In genomic region chr11:113773191-113773590, GRCm38 (mm10) we compare ENCODE assay signal across 24 mouse cellular contexts. TPM values are rescaled to one million over a fixed set of nuclear protein-coding genes. Genes with fewer than 3 reads are reported as not detected.
DNase-seq lines count a peak whose midpoint lies in the region; ATAC-seq lines count a peak whose summit lies in the region.
"Had no signal": no experiment of that assay in that cellular context is flagged by ENCODE, and none has a peak within 500 bp of the region (broad histone marks: within the 10 kb centered on the region; RNA-seq: fewer than 3 reads in every experiment).

No protein-coding gene starts in this region.

- ATAC-seq in liver, embryonic 12.5 days, result no peak
- ATAC-seq: CD4-positive, CD25-positive, alpha-beta regulatory T cell, adult 4 months; forebrain, embryonic 14.5 days; forebrain, embryonic 16.5 days; Patski had no signal

- H3K4me3 ChIP-seq in liver, embryonic 12.5 days, result no peak overlapping the region
- H3K4me3 ChIP-seq: embryonic facial prominence, embryonic 13.5 days; embryonic facial prominence, embryonic 15.5 days; erythroblast, embryonic 14.5 days; forebrain, embryonic 10.5 days; forebrain, embryonic 12.5 days had no signal

- H3K27ac ChIP-seq in liver, embryonic 12.5 days, result no peak overlapping the region
- H3K27ac ChIP-seq: embryonic facial prominence, embryonic 13.5 days; embryonic facial prominence, embryonic 15.5 days; forebrain, embryonic 10.5 days; forebrain, embryonic 12.5 days had no signal

- peaks cover 13% of the 10 kb centered on the region for H3K27me3 ChIP-seq in liver, embryonic 12.5 days (replicated peaks)
- H3K27me3 ChIP-seq: embryonic facial prominence, embryonic 13.5 days; embryonic facial prominence, embryonic 15.5 days; forebrain, embryonic 12.5 days; Patski had no signal

- H3K4me2 ChIP-seq in liver, embryonic 12.5 days, result no peak overlapping the region
- H3K4me2 ChIP-seq: embryonic facial prominence, embryonic 13.5 days; embryonic facial prominence, embryonic 15.5 days; forebrain, embryonic 12.5 days had no signal

- WGBS in liver, embryonic 12.5 days (ENCODE audit: insufficient replicate concordance), result 84% methylated on average over 5 of the region's 5 CpGs

- no peaks in the 10 kb centered on the region for H3K9me3 ChIP-seq in liver, embryonic 12.5 days (replicated peaks)
- H3K9me3 ChIP-seq: embryonic facial prominence, embryonic 13.5 days; embryonic facial prominence, embryonic 15.5 days; forebrain, embryonic 10.5 days; forebrain, embryonic 12.5 days; G1E had no signal

- no peaks in the 10 kb centered on the region for H3K36me3 ChIP-seq in liver, embryonic 12.5 days
- H3K36me3 ChIP-seq: embryonic facial prominence, embryonic 13.5 days; embryonic facial prominence, embryonic 15.5 days; forebrain, embryonic 10.5 days; forebrain, embryonic 12.5 days; G1E had no signal

- peak; percentile 53 for DNase-seq in adrenal gland, adult 2 months
- no peak for DNase-seq in adrenal gland, postnatal 4 days (ENCODE audit: low spot score in 2 of 2)
- peak; percentile 35 for DNase-seq in adrenal gland, postnatal 25 days
- no peak for DNase-seq in adrenal gland, adult 18-20 months (ENCODE audit: low spot score in 2 of 2)
- peak; percentile 34 for DNase-seq in ZHBTc4 (ENCODE audit: low read depth, low spot score)
- DNase-seq: B cell, adult 2 months; cerebellum, adult 11 months; cerebellum, adult 18-20 months; cerebellum, adult 8-10 months; cerebellum, adult 9-11 months; cerebellum, postnatal 14 days; cerebellum, postnatal 36 days; embryo, embryonic 11 days had no signal

- no peak overlapping the region for H3K9ac ChIP-seq in liver, embryonic 12.5 days
- H3K9ac ChIP-seq: embryonic facial prominence, embryonic 13.5 days; embryonic facial prominence, embryonic 15.5 days; forebrain, embryonic 12.5 days had no signal

- H3K4me1 ChIP-seq in liver, embryonic 12.5 days, result peaks cover 17% of the 10 kb centered on the region

RNA-seq across cellular contexts. Expression of gene Cdc42ep4, which starts 21.5 kb away (rescaled TPM):
- 100 to 1,000 TPM in 1 of 2 experiments, 10 to 100 TPM in 1; 96.8 to 142 TPM for total RNA-seq in adrenal gland, adult 2 months (2021)
- polyA plus RNA-seq in adrenal gland, adult 2 months (2012; rRNA removed), result 155 and 228 TPM in 2 replicates
- total RNA-seq in adrenal gland, postnatal 4 days (2021), result 10 to 100 TPM; 86.9 to 95.5 TPM
- 114 and 133 TPM in 2 replicates for total RNA-seq in adrenal gland, postnatal 25 days (2021)
- total RNA-seq in adrenal gland, adult 18-20 months (2021), result 100 to 1,000 TPM in 1 of 2 experiments, 10 to 100 TPM in 1; 70.0 to 160 TPM
- 21.1 and 21.9 TPM in 2 replicates for polyA plus RNA-seq in liver, embryonic 12.5 days (2016; fragmentation: Nextera tagmentation; extraction: Ambion mirVana)

Comparison
In these comparisons a context has a peak if more than half of its experiments do, and no peak if none do; other contexts are left out.
1. DNase-seq: peak in adrenal gland, adult 2 months (single experiment), adrenal gland, postnatal 25 days (single experiment) and ZHBTc4 (single experiment); none in adrenal gland, postnatal 4 days (0 of 2) and adrenal gland, adult 18-20 months (0 of 2).